Mouse (Mus musculus) intestine, postnatal 0 days (tissue): ENCODE data around the gene Nek2. TPM values are rescaled to one million over a fixed set of nuclear protein-coding genes. Genes with fewer than 3 reads are reported as not detected.

Experiments
- ATAC-seq: fragments of 200-750 bp; cut with Nextera tagmentation; 2 replicates; pipeline ENCODE4 v1.8.0; 2017; ENCODE audit warnings: mild to moderate bottlenecking, moderate TSS enrichment, moderate library complexity
- H3K27ac ChIP-seq: fragments of 300-500 bp; sonication (generic); 2 replicates; pipeline ENCODE4 v1.5.1; 2014; ENCODE audit warnings: mild to moderate bottlenecking, low read depth, low read length, moderate library complexity
- H3K27me3 ChIP-seq: fragments of 300-500 bp; sonication (generic); replicated peaks from 2 replicates; pipeline ENCODE4 v1.6.1; 2014; ENCODE audit warnings: low read length, mixed read lengths; ENCODE audit not compliant: control insufficient read depth, insufficient read depth
- H3K36me3 ChIP-seq: fragments of 300-500 bp; sonication (generic); 2 replicates; pipeline ENCODE4 v1.6.1; 2014; ENCODE audit warnings: mild to moderate bottlenecking, moderate library complexity; ENCODE audit not compliant: control insufficient read depth, insufficient read depth
- H3K4me1 ChIP-seq: fragments of 300-500 bp; sonication (generic); replicated peaks from 2 replicates; pipeline ENCODE4 v1.6.1; 2014; ENCODE audit warnings: antibody characterized with exemption, low read length, mixed read lengths; ENCODE audit not compliant: control insufficient read depth, insufficient read depth
- H3K4me2 ChIP-seq: fragments of 300-500 bp; sonication (generic); replicated peaks from 2 replicates; pipeline ENCODE4 v1.6.1; 2014; ENCODE audit warnings: low read depth, mild to moderate bottlenecking, moderate library complexity
- H3K4me3 ChIP-seq: fragments of 300-500 bp; sonication (generic); 2 replicates; pipeline ENCODE4 v1.5.1; 2014; ENCODE audit warnings: low read depth, low read length
- H3K9ac ChIP-seq: fragments of 300-500 bp; sonication (generic); 2 replicates; pipeline ENCODE4 v1.6.1; 2014; ENCODE audit warnings: mild to moderate bottlenecking, low read depth, low read length
- H3K9me3 ChIP-seq: fragments of 300-500 bp; sonication (generic); 2 replicates; pipeline ENCODE4 v1.6.1; 2016; ENCODE audit warnings: mixed run types; ENCODE audit not compliant: control insufficient read depth
- CTCF ChIP-seq: sonication (generic); IDR thresholded peaks from 2 replicates; pipeline ENCODE4 v1.5.1; 2016; ENCODE audit warnings: low read depth, mild to moderate bottlenecking, control low read depth, antibody characterized with exemption, moderate library complexity
- WGBS: fragments of 180-500 bp; shearing (Covaris S2); extraction: QIAGEN DNeasy Blood & Tissue Kit; methylation state at CpG from one replicate; pipeline ENCODE4 v1.1.7; 2014; 5-methylcytosine and 5-hydroxymethylcytosine counted together
- polyA plus RNA-seq: library from polyadenylated mRNA; unstranded; fragments of >200 nt; fragmentation: Nextera tagmentation; extraction: Ambion mirVana; gene quantifications from 2 replicates; pipeline ENCODE4 v1.2.1, GENCODE M21; 2015

Gene Nek2
- polyA plus RNA-seq, 1 experiment from 2014 or later = 11.9 TPM

GRCm38 (mm10) chr1:191836318-191836985, 15.2 kb downstream of the Nek2 start:
- WGBS = 75% methylated on average over 5 of the region's 5 CpGs
- TF ChIP-seq CTCF = no peak

GRCm38 (mm10) chr1:191837691-191838090, 16.4 kb downstream of the Nek2 start:
- TF ChIP-seq CTCF = no peak
- H3K4me1 ChIP-seq = peaks cover 19% of the 10 kb centered on the region
- H3K36me3 ChIP-seq = no peaks in the 10 kb centered on the region
- ATAC-seq = no peak
- no peak overlapping the region for H3K4me3 ChIP-seq
- H3K9ac ChIP-seq = no peak overlapping the region
- peak overlapping the region; percentile 60 for H3K27ac ChIP-seq
- peak overlapping the region; percentile 17; the same call in 1 of the 2 replicates for H3K4me2 ChIP-seq
- H3K27me3 ChIP-seq = no peaks in the 10 kb centered on the region
- H3K9me3 ChIP-seq = no peaks in the 10 kb centered on the region
- WGBS = 47% methylated on average over 3 of the region's 3 CpGs

More at GRCm38 (mm10) chr1:191836318-191836985, 15.2 kb downstream of the Nek2 start:
- Histone ChIP-seq H3K4me1 (peaks cover 17% of the 10 kb centered on the region), H3K4me3 (no peak overlapping the region), H3K9ac (no peak overlapping the region), H3K27ac (no peak overlapping the region), H3K27me3 (no peaks in the 10 kb centered on the region), H3K4me2 (no peak overlapping the region), H3K9me3 (no peaks in the 10 kb centered on the region), H3K36me3 (peaks cover 6% of the 10 kb centered on the region; the same call in 1 of the 2 replicates)
- ATAC-seq = no peak

GRCm38 (mm10) chr1:191838994-191839741, 17.9 kb downstream of the Nek2 start:
- peaks cover 19% of the 10 kb centered on the region for H3K4me1 ChIP-seq
- H3K4me3 ChIP-seq = no peak overlapping the region
- H3K9ac ChIP-seq = no peak overlapping the region
- peak; percentile 79 for ATAC-seq
- H3K4me2 ChIP-seq = peak overlapping the region; percentile 46
- H3K9me3 ChIP-seq = no peaks in the 10 kb centered on the region
- H3K27me3 ChIP-seq = no peaks in the 10 kb centered on the region
- TF ChIP-seq CTCF = no peak
- no peaks in the 10 kb centered on the region for H3K36me3 ChIP-seq
- WGBS = 21% methylated on average over 17 of the region's 17 CpGs
- peak overlapping the region; percentile 89 for H3K27ac ChIP-seq

GRCm38 (mm10) chr1:191840774-191841565, 19.7 kb downstream of the Nek2 start:
- WGBS = 39% methylated on average over 11 of the region's 11 CpGs
- Histone ChIP-seq H3K36me3 (no peaks in the 10 kb centered on the region), H3K4me3 (no peak overlapping the region), H3K27ac (peak overlapping the region; percentile 89), H3K9me3 (no peaks in the 10 kb centered on the region), H3K9ac (peak overlapping the region; percentile 40; the same call in 1 of the 2 replicates), H3K27me3 (no peaks in the 10 kb centered on the region), H3K4me2 (peak overlapping the region; percentile 27), H3K4me1 (peaks cover 19% of the 10 kb centered on the region)
- ATAC-seq = peak; percentile 80
- TF ChIP-seq CTCF = peak; percentile 23; the same call in 1 of the 2 replicates

- Histone ChIP-seq H3K4me2 (no peak overlapping the region), H3K4me1 (peaks cover 18% of the 10 kb centered on the region), H3K9ac (no peak overlapping the region), H3K27ac (0 out of 2 replicates have a peak overlapping the region, but pooled peaks have one; percentile 89), H3K27me3 (no peaks in the 10 kb centered on the region), H3K36me3 (no peaks in the 10 kb centered on the region), H3K4me3 (no peak overlapping the region), H3K9me3 (no peaks in the 10 kb centered on the region)
- no peak for ATAC-seq
- TF ChIP-seq CTCF = no peak
- 91% methylated on average over 12 of the region's 12 CpGs for WGBS
These were observed 21.0 kb downstream of the Nek2 start for GRCm38 (mm10) chr1:191842247-191842646.

- no peaks in the 10 kb centered on the region for H3K27me3 ChIP-seq
- peak; percentile 93 for ATAC-seq
- no peak overlapping the region for H3K4me3 ChIP-seq
- 0 out of 2 replicates have a peak, but pooled peaks cover 4% of the 10 kb centered on the region for H3K4me1 ChIP-seq
- no peaks in the 10 kb centered on the region for H3K36me3 ChIP-seq
- 36% methylated on average over 5 of the region's 5 CpGs for WGBS
- H3K9ac ChIP-seq = no peak overlapping the region
- TF ChIP-seq CTCF = no peak
- H3K4me2 ChIP-seq = no peak overlapping the region
- no peak overlapping the region for H3K27ac ChIP-seq
- H3K9me3 ChIP-seq = no peaks in the 10 kb centered on the region
These were observed 25.4 kb downstream of the Nek2 start for GRCm38 (mm10) chr1:191846667-191847066.
